Mouse (Mus musculus) left cerebral cortex, adult 6 months (tissue): Measurements from ENCODE around the gene Cfap57. TPM values are rescaled to one million over a fixed set of nuclear protein-coding genes. Genes with fewer than 3 reads are reported as not detected.

ENCODE experiments used
- long read RNA-seq, 2 experiments: library from polyadenylated mRNA; unstranded; transcript quantifications; one replicate each; pipeline ENCODE4 v2.0.0; 2019 to 2020
- polyA plus RNA-seq: library from polyadenylated mRNA; unstranded; fragments of <200 nt; fragmentation: Nextera tagmentation; gene quantifications from 2 replicates; pipeline ENCODE4 v1.2.3, GENCODE M21; 2021

Cfap57 gene
- polyA plus RNA-seq, result 0.35 and 0.40 TPM in 2 replicates
- long read RNA-seq, experiment 1, partial matches to known transcripts, result 0 of 2 reads
- long read RNA-seq, experiment 1, other reads (novel, unspliced or antisense), result 2 of 2 reads
- long read RNA-seq, experiment 2, partial matches to known transcripts, result 0 of 2 reads
- long read RNA-seq, experiment 2, other reads (novel, unspliced or antisense), result 2 of 2 reads

GRCm38 (mm10) chr4:118620279-118620966, at the start of gene Cfap57, which contains the start of gene Ebna1bp2:
Cfap57 (minus strand) TSS chr4:118620777.
Ebna1bp2 (plus strand) TSS chr4:118620799.

GRCm38 (mm10) chr4:118658652-118659051, 38.1 kb upstream of the Cfap57 start, which contains the start of gene Olfr62:
Olfr62 (plus strand) TSS chr4:118658952.

GRCm38 (mm10) chr4:118543592-118544260, 76.9 kb downstream of the Cfap57 start, which contains the start of gene Tmem125:
Tmem125 (minus strand) TSS chr4:118544044.

GRCm38 (mm10) chr4:118526408-118527334, 93.9 kb downstream of the Cfap57 start, which contains the start of gene 2610528J11Rik:
2610528J11Rik (plus strand) TSS chr4:118526999.

Other genes with a start within 250 kb of the Cfap57 start
- gene Szt2, start 211.5 kb downstream of the Cfap57 start, polyA plus RNA-seq, result 1.8 and 2.6 TPM in 2 replicates
- 50.7 and 52.7 TPM in 2 replicates for gene Med8, start 211.4 kb downstream of the Cfap57 start, polyA plus RNA-seq
- gene Elovl1, start 192.7 kb downstream of the Cfap57 start, polyA plus RNA-seq, result 20.0 and 21.3 TPM in 2 replicates
- gene Cdc20, start 183.4 kb downstream of the Cfap57 start, polyA plus RNA-seq, result 1.2 and 1.4 TPM in 2 replicates
- gene Mpl, start 163.3 kb downstream of the Cfap57 start, polyA plus RNA-seq, result 0.59 and 1.0 TPM in 2 replicates
- 2.3 and 2.5 TPM in 2 replicates for gene Tie1, start 130.7 kb downstream of the Cfap57 start, polyA plus RNA-seq
- gene 2610528J11Rik, start 93.8 kb downstream of the Cfap57 start, polyA plus RNA-seq, result not detected in 2 replicates
- 10.0 and 17.5 TPM in 2 replicates for gene Tmem125, start 76.7 kb downstream of the Cfap57 start, polyA plus RNA-seq
- gene Ebna1bp2, start within 50 bp of the Cfap57 start, polyA plus RNA-seq, result 38.1 and 47.7 TPM in 2 replicates
- gene Olfr62, start 38.2 kb upstream of the Cfap57 start, polyA plus RNA-seq, result not detected in 2 replicates
- not detected in 2 replicates for gene Olfr1342, start 72.0 kb upstream of the Cfap57 start, polyA plus RNA-seq
- gene Olfr1341, start 82.7 kb upstream of the Cfap57 start, polyA plus RNA-seq, result not detected in 2 replicates
- gene Olfr1340, start 99.4 kb upstream of the Cfap57 start, polyA plus RNA-seq, result not detected in 2 replicates
- not detected in 2 replicates for gene Olfr1339, start 111.4 kb upstream of the Cfap57 start, polyA plus RNA-seq
- not detected in 2 replicates for gene Olfr1338, start 138.0 kb upstream of the Cfap57 start, polyA plus RNA-seq
- not detected in 2 replicates for gene Olfr1337, start 161.8 kb upstream of the Cfap57 start, polyA plus RNA-seq
- not detected in 2 replicates for gene Olfr1335, start 189.2 kb upstream of the Cfap57 start, polyA plus RNA-seq
- gene Olfr1333, start 215.5 kb upstream of the Cfap57 start, polyA plus RNA-seq, result not detected in 2 replicates
- not detected in 2 replicates for gene Olfr1331, start 243.9 kb upstream of the Cfap57 start, polyA plus RNA-seq